Mouse (Mus musculus): Measurements from ENCODE around the gene Togaram1.
A peak's percentile ranks its signal among the peaks of the same experiment; 100 is the strongest.

The Togaram1 gene

GRCm38 (mm10) chr12:65037546-65037937 is 71.9 kb downstream of the Togaram1 start:
- DNase-seq (ENCODE audit: low read depth in 1 of 2, low spot score in 2 of 2), result peak; percentile 1 to 3

GRCm38 (mm10) chr12:65048799-65049198 is 83.2 kb downstream of the Togaram1 start:
- no peak for DNase-seq (ENCODE audit: low read depth in 1 of 2, low spot score in 2 of 2)

- DNase-seq (ENCODE audit: low read depth in 1 of 2, low spot score in 2 of 2), result no peak
Measured at GRCm38 (mm10) chr12:65058203-65058602, 92.6 kb downstream of the Togaram1 start.

- DNase-seq (ENCODE audit: low read depth in 1 of 2, low spot score in 2 of 2), result no peak
Measured at GRCm38 (mm10) chr12:65061082-65061481, 95.5 kb downstream of the Togaram1 start.

- DNase-seq (ENCODE audit: low read depth in 1 of 2, low spot score in 2 of 2), result no peak
Measured at GRCm38 (mm10) chr12:65065241-65065640, 99.6 kb downstream of the Togaram1 start.

- DNase-seq (ENCODE audit: low read depth in 1 of 2, low spot score in 2 of 2), result no peak
Measured at GRCm38 (mm10) chr12:65066234-65066633, 100.6 kb downstream of the Togaram1 start.

- no peak for DNase-seq (ENCODE audit: low read depth in 1 of 2, low spot score in 2 of 2)
Measured at GRCm38 (mm10) chr12:65068409-65068808, 102.8 kb downstream of the Togaram1 start.
